Mouse (Mus musculus): Measurements from ENCODE around the gene Hnrnph2.
A peak's percentile ranks its signal among the peaks of the same experiment; 100 is the strongest.

DNA sequence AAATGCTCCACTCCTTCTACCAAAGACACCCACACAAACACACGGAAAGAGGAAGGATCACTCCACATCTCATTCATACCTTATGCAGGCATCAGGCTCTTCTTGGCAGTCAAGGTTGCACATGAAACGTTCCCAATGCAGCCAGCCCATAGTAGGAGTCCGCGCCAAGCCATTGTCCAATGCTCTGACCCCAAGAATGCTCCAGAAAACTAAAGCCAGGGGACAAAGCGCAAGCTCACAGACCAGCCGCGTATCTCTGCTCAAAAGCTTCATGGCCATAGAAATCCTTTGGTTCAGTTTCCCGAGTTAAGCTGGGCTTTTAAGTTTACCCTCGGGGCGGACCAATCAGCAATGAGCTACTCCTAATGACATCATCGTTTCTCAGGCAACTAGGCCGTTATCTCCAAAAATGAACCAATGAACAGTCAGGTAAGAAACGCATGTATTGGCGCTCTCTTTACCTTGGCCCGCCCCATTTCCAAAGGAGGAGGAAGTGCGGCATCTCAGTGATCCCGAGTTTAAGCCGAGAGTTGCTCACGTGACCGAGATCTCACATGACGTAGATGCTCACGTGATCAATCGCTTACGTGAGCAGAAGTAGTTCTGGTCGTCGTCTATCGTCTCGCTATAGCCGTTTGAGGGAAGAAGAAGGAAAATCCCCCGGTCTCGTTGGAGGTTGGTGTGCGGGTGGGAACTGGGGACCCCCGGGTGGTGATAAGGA, at the start of gene Hnrnph2, which contains the start of gene Gla:
- TF ChIP-seq EP300 (IDR thresholded peaks at IDR 0.05; ENCODE audit: low read depth) (0 out of 2 replicates have a peak, but pooled peaks have one; percentile 12), CTCF (IDR thresholded peaks at IDR 0.05; ENCODE audit: low read depth) (no peak)
